ENCODE assay signal across 23 mouse cellular contexts in the genomic region with DNA sequence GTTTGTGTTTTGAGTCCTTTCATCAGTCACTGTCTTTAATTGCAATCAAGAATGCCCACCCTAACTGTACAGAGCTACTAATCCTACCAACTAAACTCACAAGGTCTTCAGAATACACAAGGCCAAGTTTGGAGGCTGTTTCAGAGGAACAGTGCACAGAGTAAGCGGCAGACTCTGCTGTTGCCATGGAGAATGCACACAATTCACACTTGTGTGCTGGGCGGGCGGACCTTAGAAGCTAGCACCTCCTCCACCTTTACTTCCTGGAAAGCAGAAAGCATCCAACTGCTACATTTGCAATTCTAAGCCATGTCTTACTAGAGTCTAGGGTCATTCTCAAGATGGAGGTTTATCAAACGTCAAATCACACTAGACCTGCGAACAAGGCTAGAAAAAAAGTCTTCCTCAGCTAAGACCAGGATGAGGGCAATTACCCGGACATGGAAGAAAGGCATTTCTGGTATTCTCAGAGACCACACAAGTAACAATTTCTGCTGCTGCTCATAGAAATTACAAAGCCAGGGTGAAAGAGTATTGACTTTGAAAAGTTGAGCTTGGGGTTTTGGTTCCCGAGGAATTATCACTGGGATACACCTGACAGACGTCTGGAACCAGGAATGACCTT. TPM values are rescaled to one million over a fixed set of nuclear protein-coding genes. Genes with fewer than 3 reads are reported as not detected.
DNase-seq lines count a peak whose midpoint lies in the region; ATAC-seq and TF ChIP-seq lines count a peak whose summit lies in the region.
"Had no signal": no experiment of that assay in that cellular context is flagged by ENCODE, and none has a peak within 500 bp of the region (broad histone marks: within the 10 kb centered on the region; RNA-seq: fewer than 3 reads in every experiment).

No protein-coding gene starts in this region.

- H3K27me3 ChIP-seq in midbrain, embryonic 11.5 days (ENCODE audit: control insufficient read depth, insufficient read depth, low read length): no peaks in the 10 kb centered on the region
- H3K27me3 ChIP-seq in midbrain, postnatal 0 days (ENCODE audit: insufficient read depth, low read length): no peaks in the 10 kb centered on the region
- H3K27me3 ChIP-seq: embryonic facial prominence, embryonic 15.5 days; heart, embryonic 12.5 days had no signal

- WGBS in midbrain, embryonic 11.5 days: 75% methylated on average over 8 of the region's 8 CpGs
- 66% methylated on average over 8 of the region's 8 CpGs for WGBS in midbrain, postnatal 0 days

- no peak overlapping the region for H3K9ac ChIP-seq in midbrain, embryonic 11.5 days (ENCODE audit: low read length)
- no peak overlapping the region for H3K9ac ChIP-seq in midbrain, postnatal 0 days (replicated peaks; ENCODE audit: low read length, poor library complexity, severe bottlenecking)
- H3K9ac ChIP-seq: embryonic facial prominence, embryonic 15.5 days; heart, embryonic 12.5 days; hindbrain, embryonic 14.5 days had no signal

- H3K4me3 ChIP-seq in midbrain, embryonic 11.5 days (ENCODE audit: low read depth, low read length): no peak overlapping the region
- no peak overlapping the region for H3K4me3 ChIP-seq in midbrain, postnatal 0 days (ENCODE audit: low read depth, low read length)
- H3K4me3 ChIP-seq: embryonic facial prominence, embryonic 15.5 days; erythroblast, embryonic 14.5 days; forebrain, embryonic 10.5 days; heart, adult 2 months; heart, embryonic 12.5 days; hindbrain, embryonic 10.5 days had no signal

- no peak overlapping the region for H3K4me2 ChIP-seq in midbrain, embryonic 11.5 days
- H3K4me2 ChIP-seq in midbrain, postnatal 0 days (ENCODE audit: low read depth, low read length, poor library complexity, severe bottlenecking): no peak overlapping the region
- H3K4me2 ChIP-seq: embryonic facial prominence, embryonic 15.5 days; heart, embryonic 12.5 days; hindbrain, embryonic 14.5 days had no signal

- peak; percentile 54 for DNase-seq in heart, adult 11 months
- no peak for DNase-seq in heart, adult 9 months (ENCODE audit: low spot score in 2 of 2)
- peak; percentile 66 for DNase-seq in midbrain, embryonic 11.5 days (ENCODE audit: low spot score, missing footprints)
- DNase-seq in midbrain, postnatal 0 days (ENCODE audit: low spot score): no peak
- DNase-seq in ES-CJ7 (ENCODE audit: low read depth, low spot score) (peak; percentile 84), ZHBTc4 (ENCODE audit: low read depth, low spot score) (peak; percentile 84)
- no peak for DNase-seq in adrenal gland, adult 18-20 months (ENCODE audit: low spot score in 2 of 2)
- no peak for DNase-seq in kidney, postnatal 25 days
- DNase-seq: adrenal gland, adult 8-10 months; adrenal gland, postnatal 36 days; cerebellum, adult 11 months; cerebellum, adult 8-10 months; cerebellum, postnatal 14 days; embryo, embryonic 11 days; gastrocnemius, postnatal 10 days; heart, adult 2 months had no signal

- TF ChIP-seq CTCF in midbrain, postnatal 0 days (IDR thresholded peaks at IDR 0.05): no peak

- H3K9me3 ChIP-seq in midbrain, embryonic 11.5 days (ENCODE audit: control insufficient read depth, low read length): no peaks in the 10 kb centered on the region
- no peaks in the 10 kb centered on the region for H3K9me3 ChIP-seq in midbrain, postnatal 0 days (ENCODE audit: low read length)
- H3K9me3 ChIP-seq: embryonic facial prominence, embryonic 15.5 days; forebrain, embryonic 10.5 days; heart, embryonic 12.5 days; hindbrain, embryonic 10.5 days had no signal

- no peak for ATAC-seq in midbrain, embryonic 11.5 days (ENCODE audit: low FRiP score)
- no peak for ATAC-seq in midbrain, postnatal 0 days (ENCODE audit: low FRiP score)
- ATAC-seq: forebrain, embryonic 14.5 days had no signal

- H3K36me3 ChIP-seq in midbrain, embryonic 11.5 days (ENCODE audit: control insufficient read depth, insufficient read depth, low read length): no peaks in the 10 kb centered on the region
- no peaks in the 10 kb centered on the region for H3K36me3 ChIP-seq in midbrain, postnatal 0 days (ENCODE audit: insufficient read depth, low read length)
- H3K36me3 ChIP-seq: embryonic facial prominence, embryonic 15.5 days; forebrain, embryonic 10.5 days; heart, embryonic 12.5 days; hindbrain, embryonic 10.5 days had no signal

- H3K27ac ChIP-seq in midbrain, embryonic 11.5 days (ENCODE audit: low read depth, low read length): no peak overlapping the region
- H3K27ac ChIP-seq in midbrain, postnatal 0 days (ENCODE audit: low read depth, low read length): no peak overlapping the region
- H3K27ac ChIP-seq: embryonic facial prominence, embryonic 15.5 days; forebrain, embryonic 10.5 days; heart, adult 2 months; hindbrain, embryonic 10.5 days; hindbrain, embryonic 14.5 days had no signal

- H3K4me1 ChIP-seq in midbrain, embryonic 11.5 days (ENCODE audit: control insufficient read depth, insufficient read depth, low read length): no peaks in the 10 kb centered on the region
- H3K4me1 ChIP-seq in midbrain, postnatal 0 days (ENCODE audit: insufficient read depth, low read length): no peaks in the 10 kb centered on the region
- H3K4me1 ChIP-seq: embryonic facial prominence, embryonic 15.5 days had no signal

RNA-seq across cellular contexts. Expression of a gene that starts 30.3 kb away (rescaled TPM):
- polyA plus RNA-seq in midbrain, embryonic 11.5 days (2014; fragmentation: Nextera tagmentation; extraction: Ambion mirVana): 36.4 and 40.8 TPM in 2 replicates
- 40.4 and 41.4 TPM in 2 replicates for total RNA-seq in midbrain, postnatal 0 days (2014; rRNA removed)
- polyA plus RNA-seq in midbrain, postnatal 0 days (2015; fragmentation: Nextera tagmentation; extraction: Ambion mirVana): 19.5 and 20.4 TPM in 2 replicates
- total RNA-seq in adrenal gland, adult 18-20 months (2021): 100 to 1,000 TPM; 181 to 201 TPM

Comparison
In these comparisons a context has a peak if more than half of its experiments do, and no peak if none do; other contexts are left out.
1. DNase-seq: peak in heart, adult 11 months (single experiment), midbrain, embryonic 11.5 days (single experiment), ES-CJ7 (single experiment) and ZHBTc4 (single experiment); none in heart, adult 9 months (0 of 2), midbrain, postnatal 0 days (single experiment), adrenal gland, adult 18-20 months (0 of 2) and kidney, postnatal 25 days (0 of 2).